Comparison of ENCODE assay signal across 8 mouse cellular contexts in the genomic region with DNA sequence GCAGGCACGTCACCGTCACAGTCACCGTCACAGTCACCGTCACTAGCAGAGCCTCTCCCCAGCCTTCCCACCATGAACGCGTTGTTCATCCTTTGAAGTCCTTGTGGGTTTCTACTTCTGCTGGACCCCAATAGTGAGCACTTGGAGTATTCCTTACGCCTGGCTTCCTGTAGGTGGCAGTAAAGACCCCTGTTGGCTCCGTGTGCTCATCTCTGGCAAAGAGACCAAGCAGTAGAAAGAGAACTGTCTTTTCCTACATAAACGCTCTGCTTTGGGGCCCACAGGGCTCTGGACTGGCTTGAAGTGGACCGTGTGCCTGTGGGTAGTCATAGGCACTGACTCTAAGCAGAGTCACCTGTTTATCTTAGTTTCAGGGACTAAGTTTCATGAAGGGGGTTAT. TPM values are rescaled to one million over a fixed set of nuclear protein-coding genes. Genes with fewer than 3 reads are reported as not detected.
A peak's percentile ranks its signal among the peaks of the same experiment; 100 is the strongest.
DNase-seq lines count a peak whose midpoint lies in the region; ATAC-seq and TF ChIP-seq lines count a peak whose summit lies in the region.

No protein-coding gene starts in this region.

- no peaks in the 10 kb centered on the region for H3K79me2 ChIP-seq in CH12.LX (replicated peaks; ENCODE audit: control insufficient read depth, extremely low read depth, insufficient read depth, poor library complexity, severe bottlenecking)

- in situ Hi-C loops in CH12.LX (cut with MboI; ENCODE audit: low pct_ligation_motif_present, low pct_unique_long_range_greater_than_20kb, low sequenced_read_pairs) = no loop called here

- dilution Hi-C loops in CH12.LX (cut with MboI; ENCODE audit: extremely low pct_ligation_motif_present, extremely low pct_unique_long_range_greater_than_20kb, low sequenced_read_pairs) = no loop called here

- H3K4me1 ChIP-seq in CH12.LX (ENCODE audit: control insufficient read depth in 1 of 2, insufficient read depth in 2 of 2) = peaks cover 0 to 2% of the 10 kb centered on the region in 2 experiments; a peak in 2 of 4 replicates
- no peaks in the 10 kb centered on the region for H3K4me1 ChIP-seq in cortical plate, adult 2 months (ENCODE audit: control insufficient read depth, insufficient read depth, low read length)
- no peaks in the 10 kb centered on the region; the same call in 1 of the 2 replicates for H3K4me1 ChIP-seq in hindbrain, embryonic 14.5 days (replicated peaks; ENCODE audit: control insufficient read depth, insufficient read depth, low read length)
- peaks cover 3% of the 10 kb centered on the region; the same call in 1 of the 2 replicates for H3K4me1 ChIP-seq in liver, embryonic 11.5 days (replicated peaks; ENCODE audit: control insufficient read depth, insufficient read depth, low read length)
- H3K4me1 ChIP-seq in neural tube, embryonic 14.5 days (ENCODE audit: control insufficient read depth, insufficient read depth, low read length) = no peaks in the 10 kb centered on the region

- peaks cover 3% of the 10 kb centered on the region for H3K27me3 ChIP-seq in CH12.LX (replicated peaks)
- H3K27me3 ChIP-seq in hindbrain, embryonic 14.5 days (ENCODE audit: control insufficient read depth, insufficient read depth, low read length) = no peaks in the 10 kb centered on the region
- H3K27me3 ChIP-seq in liver, embryonic 11.5 days (replicated peaks; ENCODE audit: control insufficient read depth, insufficient read depth, low read length) = no peaks in the 10 kb centered on the region
- H3K27me3 ChIP-seq in neural tube, embryonic 14.5 days (ENCODE audit: control insufficient read depth, insufficient read depth, low read length) = no peaks in the 10 kb centered on the region

- no peak overlapping the region for H3K4me3 ChIP-seq in CH12.LX (replicated peaks in 1 of 3; ENCODE audit: low read depth in 2 of 3, low read length in 2 of 3, poor library complexity in 1 of 3)
- no peak overlapping the region for H3K4me3 ChIP-seq in cortical plate, adult 2 months (ENCODE audit: insufficient read depth, low read length)
- no peak overlapping the region for H3K4me3 ChIP-seq in hindbrain, embryonic 14.5 days (replicated peaks; ENCODE audit: low read length)
- no peak overlapping the region for H3K4me3 ChIP-seq in liver, embryonic 11.5 days (ENCODE audit: low read depth, low read length)
- H3K4me3 ChIP-seq in neural tube, embryonic 14.5 days (ENCODE audit: low read depth, low read length) = no peak overlapping the region

- peak; percentile 72 for TF ChIP-seq RAD21 in CH12.LX (IDR thresholded peaks at IDR 0.05; ENCODE audit: low read depth, low read length)

- WGBS in hindbrain, embryonic 14.5 days = 26% methylated on average over 10 of the region's 10 CpGs
- 22% methylated on average over 10 of the region's 10 CpGs for WGBS in liver, embryonic 11.5 days
- 28% methylated on average over 10 of the region's 10 CpGs for WGBS in neural tube, embryonic 14.5 days

- peak; percentile 71 to 75 for TF ChIP-seq CTCF in CH12.LX (conservative IDR thresholded peaks at IDR 0.05 in 1 of 2, IDR thresholded peaks at IDR 0.05 in 1 of 2; ENCODE audit: low read depth in 2 of 2, low read length in 2 of 2)
- TF ChIP-seq CTCF in cortical plate, adult 2 months (IDR thresholded peaks at IDR 0.05; ENCODE audit: extremely low read depth, insufficient read depth, low read length) = peak; percentile 87

- no peak for TF ChIP-seq POLR2A in CH12.LX (IDR thresholded peaks at IDR 0.05; ENCODE audit: low read depth, low read length)
- no peak for TF ChIP-seq POLR2A in cortical plate, adult 2 months (IDR thresholded peaks at IDR 0.05; ENCODE audit: extremely low read depth, insufficient read depth, low read length)

- no peaks in the 10 kb centered on the region for H3K9me3 ChIP-seq in CH12.LX (replicated peaks; ENCODE audit: low read length)
- H3K9me3 ChIP-seq in hindbrain, embryonic 14.5 days (ENCODE audit: control insufficient read depth, low read length) = no peaks in the 10 kb centered on the region
- H3K9me3 ChIP-seq in liver, embryonic 11.5 days (ENCODE audit: control insufficient read depth, low read length) = no peaks in the 10 kb centered on the region
- H3K9me3 ChIP-seq in neural tube, embryonic 14.5 days (ENCODE audit: control insufficient read depth, low read length) = no peaks in the 10 kb centered on the region

- intact Hi-C loops in heart, postnatal 10 days (cut with DNase I) = no loop called here

- H3K9ac ChIP-seq in CH12.LX (ENCODE audit: insufficient read depth, low read depth) = no peak overlapping the region
- H3K9ac ChIP-seq in hindbrain, embryonic 14.5 days = no peak overlapping the region
- H3K9ac ChIP-seq in liver, embryonic 11.5 days (ENCODE audit: low read depth, low read length) = no peak overlapping the region
- H3K9ac ChIP-seq in neural tube, embryonic 14.5 days (replicated peaks; ENCODE audit: low read depth, low read length) = no peak overlapping the region

- no peak for TF ChIP-seq EP300 in CH12.LX (IDR thresholded peaks at IDR 0.05; ENCODE audit: low read length)

- H3K36me3 ChIP-seq in CH12.LX (replicated peaks in 1 of 2; ENCODE audit: control insufficient read depth in 1 of 2, insufficient read depth in 1 of 2, low read length in 1 of 2) = no peaks in the 10 kb centered on the region
- H3K36me3 ChIP-seq in hindbrain, embryonic 14.5 days (replicated peaks; ENCODE audit: control insufficient read depth, insufficient read depth) = no peaks in the 10 kb centered on the region
- H3K36me3 ChIP-seq in liver, embryonic 11.5 days (ENCODE audit: control insufficient read depth, insufficient read depth, low read length) = no peaks in the 10 kb centered on the region
- H3K36me3 ChIP-seq in neural tube, embryonic 14.5 days (ENCODE audit: control insufficient read depth, insufficient read depth, low read length) = no peaks in the 10 kb centered on the region

- H3K27ac ChIP-seq in CH12.LX (ENCODE audit: insufficient read depth, low read depth) = no peak overlapping the region
- no peak overlapping the region for H3K27ac ChIP-seq in cortical plate, adult 2 months (ENCODE audit: insufficient read depth, low read length)
- no peak overlapping the region for H3K27ac ChIP-seq in hindbrain, embryonic 14.5 days
- H3K27ac ChIP-seq in liver, embryonic 11.5 days (ENCODE audit: low read depth, low read length) = no peak overlapping the region
- H3K27ac ChIP-seq in neural tube, embryonic 14.5 days (ENCODE audit: low read depth, low read length) = no peak overlapping the region

- no peak overlapping the region for H3K4me2 ChIP-seq in CH12.LX (ENCODE audit: insufficient read depth, low read depth, poor library complexity, severe bottlenecking)
- no peak overlapping the region for H3K4me2 ChIP-seq in hindbrain, embryonic 14.5 days (replicated peaks)
- no peak overlapping the region for H3K4me2 ChIP-seq in liver, embryonic 11.5 days
- H3K4me2 ChIP-seq in neural tube, embryonic 14.5 days (ENCODE audit: low read depth, low read length) = no peak overlapping the region

- DNase-seq in heart, postnatal 10 days = peak; percentile 63 to 77
- DNase-seq in heart, adult 9 months (ENCODE audit: low spot score in 2 of 2) = no peak
- peak; percentile 54 for DNase-seq in CH12.LX (ENCODE audit: extremely low read depth)
- DNase-seq in hindbrain, embryonic 14.5 days (ENCODE audit: low spot score) = peak; percentile 80
- DNase-seq in liver, embryonic 11.5 days (ENCODE audit: low spot score) = no peak
- no peak for DNase-seq in urinary bladder, adult 2 months (ENCODE audit: low spot score)

- peak; percentile 49; the same call in 1 of the 2 replicates for ATAC-seq in hindbrain, embryonic 14.5 days (ENCODE audit: low FRiP score)
- peak; percentile 13; the same call in 1 of the 2 replicates for ATAC-seq in liver, embryonic 11.5 days (replicated peaks; ENCODE audit: low FRiP score)
- peak; percentile 61; the same call in 1 of the 2 replicates for ATAC-seq in neural tube, embryonic 14.5 days (ENCODE audit: low read depth)

TF ChIP-seq in CH12.LX, 34 proteins besides CTCF, POLR2A, EP300 and RAD21:
- no peak for TF ChIP-seq POLR2AphosphoS2 (IDR thresholded peaks at IDR 0.05; ENCODE audit: low read depth, low read length)
- TF ChIP-seq CHD2 (IDR thresholded peaks at IDR 0.05; ENCODE audit: low read length) = no peak
- no peak for TF ChIP-seq SIN3A (IDR thresholded peaks at IDR 0.05; ENCODE audit: low read length)
- peak; percentile 50 for TF ChIP-seq SMC3 (IDR thresholded peaks at IDR 0.05; ENCODE audit: low read depth, low read length)
- no peak for TF ChIP-seq ETS1 (conservative IDR thresholded peaks at IDR 0.05; ENCODE audit: low read depth, low read length)
- TF ChIP-seq TCF12 (IDR thresholded peaks at IDR 0.05; ENCODE audit: low read depth, low read length) = no peak

RNA-seq across cellular contexts. Expression of a gene that starts 49.0 kb away (rescaled TPM):
- total RNA-seq in heart, postnatal 10 days (2021) = not detected
- 12.3 and 18.6 TPM in 2 replicates for total RNA-seq in CH12.LX (2012; rRNA removed)
- 19.1 and 21.7 TPM in 2 replicates for total RNA-seq in CH12.LX (2014; rRNA removed)
- 30.6 and 33.8 TPM in 2 replicates for polyA plus RNA-seq in CH12.LX (2012; ENCODE audit: insufficient read length, low read depth)
- polyA plus RNA-seq in cortical plate, adult 2 months (2012; rRNA removed) = 0.28 and 0.88 TPM in 2 replicates
- not detected in 2 replicates for polyA plus RNA-seq in hindbrain, embryonic 14.5 days (2014; fragmentation: Nextera tagmentation; extraction: Ambion mirVana)
- polyA plus RNA-seq in liver, embryonic 11.5 days (2014; fragmentation: Nextera tagmentation; extraction: Ambion mirVana) = 4.3 and 4.8 TPM in 2 replicates
- polyA plus RNA-seq in neural tube, embryonic 14.5 days (2014; fragmentation: Nextera tagmentation; extraction: Ambion mirVana) = 0.16 TPM in 1 of 2 replicates, not detected in the other
- polyA plus RNA-seq in urinary bladder, adult 2 months (2012; rRNA removed) = 0.69 and 0.81 TPM in 2 replicates

Comparison
In these comparisons a context has a peak if more than half of its experiments do, and no peak if none do; other contexts are left out.
1. DNase-seq: peak in heart, postnatal 10 days (2 of 2), CH12.LX (single experiment) and hindbrain, embryonic 14.5 days (single experiment); none in heart, adult 9 months (0 of 2), liver, embryonic 11.5 days (single experiment) and urinary bladder, adult 2 months (single experiment).
2. Peak in every context shown above with its lines, with median percentiles within 50 percentile points of each other: ATAC-seq.